Mouse (Mus musculus) midbrain, postnatal 0 days (tissue): ENCODE measurements around the gene Dok7. TPM values are rescaled to one million over a fixed set of nuclear protein-coding genes. Genes with fewer than 3 reads are reported as not detected.

Source experiments
- ATAC-seq: fragments of 200-750 bp; cut with Nextera tagmentation; 2 replicates; pipeline ENCODE4 v1.8.0; 2017; ENCODE audit warnings: moderate number of reproducible peaks, mild to moderate bottlenecking, moderate TSS enrichment, moderate library complexity; ENCODE audit not compliant: low FRiP score
- DNase-seq: peaks from one replicate; pipeline ENCODE4 v3.0.0-alpha.2; 2015; ENCODE audit warnings: low spot score
- H3K27ac ChIP-seq: fragments of 300-500 bp; sonication (generic); 2 replicates; pipeline ENCODE4 v1.5.1; 2014; ENCODE audit warnings: low read depth, mild to moderate bottlenecking, low read length, mixed read lengths
- H3K27me3 ChIP-seq: fragments of 300-500 bp; sonication (generic); 2 replicates; pipeline ENCODE4 v1.6.1; 2014; ENCODE audit warnings: low read length, control low read depth, mixed read lengths; ENCODE audit not compliant: insufficient read depth
- H3K36me3 ChIP-seq: fragments of 300-500 bp; sonication (generic); 2 replicates; pipeline ENCODE4 v1.6.1; 2014; ENCODE audit warnings: low read length, control low read depth, mixed read lengths; ENCODE audit not compliant: insufficient read depth
- H3K4me1 ChIP-seq: fragments of 300-500 bp; sonication (generic); 2 replicates; pipeline ENCODE4 v1.6.1; 2014; ENCODE audit warnings: mild to moderate bottlenecking, control low read depth, antibody characterized with exemption, low read length, mixed read lengths; ENCODE audit not compliant: insufficient read depth
- H3K4me2 ChIP-seq: fragments of 300-500 bp; sonication (generic); 2 replicates; pipeline ENCODE4 v1.6.1; 2014; ENCODE audit warnings: low read depth, mild to moderate bottlenecking, low read length, mixed read lengths; ENCODE audit not compliant: poor library complexity, severe bottlenecking
- H3K4me3 ChIP-seq: fragments of 300-500 bp; sonication (generic); 2 replicates; pipeline ENCODE4 v1.5.1; 2014; ENCODE audit warnings: low read depth, mild to moderate bottlenecking, low read length, moderate library complexity
- H3K9ac ChIP-seq: fragments of 300-500 bp; sonication (generic); replicated peaks from 2 replicates; pipeline ENCODE4 v1.6.1; 2014; ENCODE audit warnings: mild to moderate bottlenecking, low read length, moderate library complexity, mixed read lengths; ENCODE audit not compliant: poor library complexity, severe bottlenecking
- H3K9me3 ChIP-seq: fragments of 300-500 bp; sonication (generic); 2 replicates; pipeline ENCODE4 v1.6.1; 2016; ENCODE audit warnings: low read length, control low read depth
- CTCF ChIP-seq: IDR thresholded peaks from 2 replicates; pipeline ENCODE4 v1.5.1; 2016; ENCODE audit warnings: antibody characterized with exemption, mild to moderate bottlenecking
- WGBS: fragments of 180-500 bp; shearing (Covaris S2); extraction: QIAGEN DNeasy Blood & Tissue Kit; methylation state at CpG from one replicate; pipeline ENCODE4 v1.1.7; 2014; 5-methylcytosine and 5-hydroxymethylcytosine counted together
- microRNA-seq: library from miRNA; unstranded; fragments of <30 nt; microRNA quantifications from one replicate; pipeline ENCODE4, GENCODE M21; 2016; ENCODE audit warnings: borderline number of aligned reads
- polyA plus RNA-seq: library from polyadenylated mRNA; unstranded; fragments of >200 nt; fragmentation: Nextera tagmentation; extraction: Ambion mirVana; gene quantifications from 2 replicates; pipeline ENCODE4 v1.2.1, GENCODE M21; 2015
- total RNA-seq: library from RNA; depleted of rRNA; stranded (reverse); fragments of >200 nt; gene quantifications from 2 replicates; pipeline ENCODE4 v1.2.3, GENCODE M21; 2014; rRNA removed

The Dok7 gene
- total and polyA plus RNA-seq, 2 experiments from 2014 or later, result 10.8 to 25.1 TPM

DNA sequence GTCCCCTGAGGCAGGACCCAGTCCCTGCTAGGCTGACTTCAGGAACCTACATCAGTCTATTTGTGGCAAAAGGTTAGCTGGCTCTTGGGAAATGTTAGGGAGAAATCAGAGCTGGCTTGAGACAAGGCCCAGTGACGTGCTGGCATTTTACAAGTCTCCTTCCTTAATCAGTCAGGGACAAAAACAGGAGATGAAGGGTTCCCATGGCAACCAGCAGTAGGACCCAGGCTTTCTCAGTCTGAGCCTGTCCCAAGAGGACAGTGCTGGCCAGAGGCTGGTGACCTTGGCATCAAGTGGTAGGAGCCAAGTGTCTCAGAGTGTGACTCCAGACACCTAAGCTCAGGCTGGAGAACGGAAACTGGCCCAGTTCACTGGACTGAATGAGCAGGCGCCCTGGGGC is 77.7 kb downstream of the Dok7 start:
- Histone ChIP-seq H3K27me3 (no peaks in the 10 kb centered on the region), H3K4me2 (no peak overlapping the region), H3K36me3 (no peaks in the 10 kb centered on the region), H3K9ac (no peak overlapping the region), H3K4me1 (no peaks in the 10 kb centered on the region), H3K4me3 (no peak overlapping the region), H3K9me3 (no peaks in the 10 kb centered on the region), H3K27ac (no peak overlapping the region)
- no peak for TF ChIP-seq CTCF
- DNase-seq (no peak), ATAC-seq (no peak)
- 61% methylated on average over 3 of the region's 3 CpGs for WGBS

GRCm38 (mm10) chr5:35135903-35136302 is 79.3 kb downstream of the Dok7 start:
- ATAC-seq (no peak), DNase-seq (no peak)
- Histone ChIP-seq H3K27me3 (no peaks in the 10 kb centered on the region), H3K4me3 (no peak overlapping the region), H3K9me3 (no peaks in the 10 kb centered on the region), H3K4me1 (no peaks in the 10 kb centered on the region), H3K27ac (no peak overlapping the region), H3K36me3 (no peaks in the 10 kb centered on the region), H3K4me2 (no peak overlapping the region), H3K9ac (no peak overlapping the region)
- TF ChIP-seq CTCF, result no peak
- 75% methylated on average over 5 of the region's 5 CpGs for WGBS

Small RNA genes lying within 50 kb of the gene (microRNA-seq; reads per million reads assigned to microRNA genes)
- 9.7 reads per million, percentile 21 among the genes with 10 or more reads in this experiment for gene Mir3097

Other genes with a start within 250 kb of the Dok7 start
- gene Msantd1, start 148.8 kb upstream of the Dok7 start, total RNA-seq, result 17.0 and 21.0 TPM in 2 replicates
- 13.3 and 13.5 TPM in 2 replicates for gene Msantd1, start 148.8 kb upstream of the Dok7 start, polyA plus RNA-seq
- 54.8 and 60.8 TPM in 2 replicates for gene Rgs12, start 107.3 kb upstream of the Dok7 start, total RNA-seq
- gene Rgs12, start 107.3 kb upstream of the Dok7 start, polyA plus RNA-seq, result 29.9 and 30.5 TPM in 2 replicates
- 0.11 and 0.71 TPM in 2 replicates for gene Hgfac, start 15.3 kb upstream of the Dok7 start, total RNA-seq
- gene Hgfac, start 15.3 kb upstream of the Dok7 start, polyA plus RNA-seq, result 0.23 TPM in 1 of 2 replicates, not detected in the other
- 78.9 and 89.1 TPM in 2 replicates for gene Lrpap1, start 49.0 kb downstream of the Dok7 start, total RNA-seq
- gene Lrpap1, start 49.0 kb downstream of the Dok7 start, polyA plus RNA-seq, result 177 and 189 TPM in 2 replicates
- 7.4 and 10.5 TPM in 2 replicates for gene Adra2c, start 221.6 kb downstream of the Dok7 start, total RNA-seq
- gene Adra2c, start 221.6 kb downstream of the Dok7 start, polyA plus RNA-seq, result 0.79 and 0.96 TPM in 2 replicates